Mouse (Mus musculus): ENCODE data around the gene Sox8. TPM values are rescaled to one million over a fixed set of nuclear protein-coding genes. Genes with fewer than 3 reads are reported as not detected.

Gene Sox8
- polyA plus RNA-seq, 1 experiment, result 0.83 TPM

GRCm38 (mm10) chr17:25559634-25560033, 10.9 kb downstream of the Sox8 start:
- H3K4me1 ChIP-seq (ENCODE audit: control insufficient read depth, insufficient read depth, insufficient read length), result no peaks in the 10 kb centered on the region
- no peak for DNase-seq (ENCODE audit: low read depth in 1 of 2, low spot score in 2 of 2)
- H3K4me3 ChIP-seq (ENCODE audit: extremely low read depth, insufficient read depth, insufficient read length), result no peak overlapping the region
- no peaks in the 10 kb centered on the region for H3K36me3 ChIP-seq (ENCODE audit: control insufficient read depth, insufficient read depth, low read length)
- no peak overlapping the region for H3K27ac ChIP-seq (ENCODE audit: insufficient read depth, low read length)
- WGBS, result 68% methylated on average over 4 of the region's 4 CpGs
- TF ChIP-seq POLR2A (IDR thresholded peaks at IDR 0.05; ENCODE audit: low read depth, low read length) (no peak), CTCF (IDR thresholded peaks at IDR 0.05; ENCODE audit: extremely low read depth, insufficient read depth, insufficient read length, insufficient replicate concordance) (no peak)
- peaks cover 5% of the 10 kb centered on the region; the same call in 1 of the 2 replicates for H3K27me3 ChIP-seq (ENCODE audit: control insufficient read depth, insufficient read depth, low read length)

- TF ChIP-seq CTCF (IDR thresholded peaks at IDR 0.05; ENCODE audit: extremely low read depth, insufficient read depth, insufficient read length, insufficient replicate concordance), result no peak
- no peak for TF ChIP-seq POLR2A (IDR thresholded peaks at IDR 0.05; ENCODE audit: low read depth, low read length)
- H3K4me3 ChIP-seq (ENCODE audit: extremely low read depth, insufficient read depth, insufficient read length), result no peak overlapping the region
- H3K4me1 ChIP-seq (ENCODE audit: control insufficient read depth, insufficient read depth, insufficient read length), result no peaks in the 10 kb centered on the region
- no peaks in the 10 kb centered on the region for H3K36me3 ChIP-seq (ENCODE audit: control insufficient read depth, insufficient read depth, low read length)
- WGBS, result 9% methylated on average over 21 of the region's 21 CpGs
- peaks cover 5% of the 10 kb centered on the region; the same call in 1 of the 2 replicates for H3K27me3 ChIP-seq (ENCODE audit: control insufficient read depth, insufficient read depth, low read length)
- no peak for DNase-seq (ENCODE audit: low read depth in 1 of 2, low spot score in 2 of 2)
- no peak overlapping the region for H3K27ac ChIP-seq (ENCODE audit: insufficient read depth, low read length)
These were observed 13.7 kb downstream of the Sox8 start for GRCm38 (mm10) chr17:25556630-25557354.

GRCm38 (mm10) chr17:25555666-25556629, 14.5 kb downstream of the Sox8 start:
- Histone ChIP-seq H3K36me3 (ENCODE audit: control insufficient read depth, insufficient read depth, low read length) (no peaks in the 10 kb centered on the region), H3K4me3 (ENCODE audit: extremely low read depth, insufficient read depth, insufficient read length) (no peak overlapping the region), H3K4me1 (ENCODE audit: control insufficient read depth, insufficient read depth, insufficient read length) (no peaks in the 10 kb centered on the region), H3K27ac (ENCODE audit: insufficient read depth, low read length) (no peak overlapping the region), H3K27me3 (ENCODE audit: control insufficient read depth, insufficient read depth, low read length) (peaks cover 5% of the 10 kb centered on the region; the same call in 1 of the 2 replicates)
- DNase-seq (ENCODE audit: low read depth in 1 of 2, low spot score in 2 of 2), result no peak
- no peak for TF ChIP-seq CTCF (IDR thresholded peaks at IDR 0.05; ENCODE audit: extremely low read depth, insufficient read depth, insufficient read length, insufficient replicate concordance)
- no peak for TF ChIP-seq POLR2A (IDR thresholded peaks at IDR 0.05; ENCODE audit: low read depth, low read length)
- 12% methylated on average over 29 of the region's 29 CpGs for WGBS

GRCm38 (mm10) chr17:25555159-25555558, 15.3 kb downstream of the Sox8 start:
- TF ChIP-seq CTCF (IDR thresholded peaks at IDR 0.05; ENCODE audit: extremely low read depth, insufficient read depth, insufficient read length, insufficient replicate concordance) (no peak), POLR2A (IDR thresholded peaks at IDR 0.05; ENCODE audit: low read depth, low read length) (no peak)
- H3K36me3 ChIP-seq (ENCODE audit: control insufficient read depth, insufficient read depth, low read length), result no peaks in the 10 kb centered on the region
- 17% methylated on average over 3 of the region's 3 CpGs for WGBS
- no peak overlapping the region for H3K27ac ChIP-seq (ENCODE audit: insufficient read depth, low read length)
- no peaks in the 10 kb centered on the region for H3K4me1 ChIP-seq (ENCODE audit: control insufficient read depth, insufficient read depth, insufficient read length)
- no peak for DNase-seq (ENCODE audit: low read depth in 1 of 2, low spot score in 2 of 2)
- H3K27me3 ChIP-seq (ENCODE audit: control insufficient read depth, insufficient read depth, low read length), result peaks cover 5% of the 10 kb centered on the region; the same call in 1 of the 2 replicates
- H3K4me3 ChIP-seq (ENCODE audit: extremely low read depth, insufficient read depth, insufficient read length), result no peak overlapping the region

GRCm38 (mm10) chr17:25551313-25551712, 19.2 kb downstream of the Sox8 start:
- no peak for DNase-seq (ENCODE audit: low read depth in 1 of 2, low spot score in 2 of 2)
- no peaks in the 10 kb centered on the region for H3K36me3 ChIP-seq (ENCODE audit: control insufficient read depth, insufficient read depth, low read length)
- peaks cover 1% of the 10 kb centered on the region; the same call in 1 of the 2 replicates for H3K27me3 ChIP-seq (ENCODE audit: control insufficient read depth, insufficient read depth, low read length)
- H3K4me1 ChIP-seq (ENCODE audit: control insufficient read depth, insufficient read depth, insufficient read length), result no peaks in the 10 kb centered on the region
- TF ChIP-seq CTCF (IDR thresholded peaks at IDR 0.05; ENCODE audit: extremely low read depth, insufficient read depth, insufficient read length, insufficient replicate concordance) (no peak), POLR2A (IDR thresholded peaks at IDR 0.05; ENCODE audit: low read depth, low read length) (no peak)
- WGBS, result 82% methylated on average over 11 of the region's 11 CpGs
- no peak overlapping the region for H3K27ac ChIP-seq (ENCODE audit: insufficient read depth, low read length)
- no peak overlapping the region for H3K4me3 ChIP-seq (ENCODE audit: extremely low read depth, insufficient read depth, insufficient read length)

- no peak for DNase-seq (ENCODE audit: low read depth in 1 of 2, low spot score in 2 of 2)
- Histone ChIP-seq H3K36me3 (ENCODE audit: control insufficient read depth, insufficient read depth, low read length) (no peaks in the 10 kb centered on the region), H3K27me3 (ENCODE audit: control insufficient read depth, insufficient read depth, low read length) (no peaks in the 10 kb centered on the region), H3K4me3 (ENCODE audit: extremely low read depth, insufficient read depth, insufficient read length) (no peak overlapping the region), H3K27ac (ENCODE audit: insufficient read depth, low read length) (no peak overlapping the region), H3K4me1 (ENCODE audit: control insufficient read depth, insufficient read depth, insufficient read length) (no peaks in the 10 kb centered on the region)
- WGBS, result 88% methylated on average over 5 of the region's 5 CpGs
- TF ChIP-seq CTCF (IDR thresholded peaks at IDR 0.05; ENCODE audit: extremely low read depth, insufficient read depth, insufficient read length, insufficient replicate concordance), result no peak
- TF ChIP-seq POLR2A (IDR thresholded peaks at IDR 0.05; ENCODE audit: low read depth, low read length), result no peak
These were observed 20.5 kb downstream of the Sox8 start for GRCm38 (mm10) chr17:25550020-25550419.

Measured in spleen, adult 2 months (tissue).